Mouse (Mus musculus): ENCODE measurements around the gene Ppif. TPM values are rescaled to one million over a fixed set of nuclear protein-coding genes. Genes with fewer than 3 reads are reported as not detected.
A peak's percentile ranks its signal among the peaks of the same experiment; 100 is the strongest.

The Ppif gene
- polyA plus RNA-seq, 1 experiment from 2014 or later: 28.4 TPM

DNA sequence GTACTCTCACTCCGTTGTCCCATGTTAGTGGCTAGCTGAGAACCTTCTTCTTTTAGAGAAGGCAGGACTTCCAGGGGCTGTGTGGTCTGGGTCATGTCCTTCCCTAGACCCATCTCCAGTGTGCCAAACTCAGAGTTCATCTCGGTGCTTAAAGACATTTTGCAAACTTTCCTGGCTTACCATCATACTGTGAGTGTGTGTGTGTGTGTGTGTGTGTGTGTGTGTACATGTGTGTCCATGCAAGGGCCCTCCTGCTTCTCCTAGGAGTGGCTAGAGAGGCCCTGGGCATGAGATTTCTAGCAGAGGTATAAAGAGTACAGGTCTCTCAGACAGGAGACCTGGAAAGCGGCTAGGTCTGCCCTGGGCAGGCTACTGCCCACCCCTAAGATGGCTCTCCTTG, 42.2 kb downstream of the Ppif start:
- Histone ChIP-seq H3K27ac (replicated peaks; ENCODE audit: low read depth, low read length) (peak overlapping the region; percentile 72), H3K36me3 (ENCODE audit: control insufficient read depth, insufficient read depth, low read length) (peaks cover 10% of the 10 kb centered on the region; the same call in 1 of the 2 replicates), H3K27me3 (replicated peaks; ENCODE audit: control insufficient read depth, insufficient read depth, low read length) (no peaks in the 10 kb centered on the region), H3K4me2 (ENCODE audit: low read depth, low read length) (no peak overlapping the region), H3K9me3 (ENCODE audit: control insufficient read depth, low read length) (no peaks in the 10 kb centered on the region), H3K4me1 (ENCODE audit: control insufficient read depth, insufficient read depth, low read length) (peaks cover 60% of the 10 kb centered on the region), H3K9ac (ENCODE audit: low read depth, low read length) (no peak overlapping the region), H3K4me3 (ENCODE audit: low read depth, low read length) (no peak overlapping the region)
- DNase-seq (ENCODE audit: low spot score) (no peak), ATAC-seq (ENCODE audit: low read depth) (no peak)
- 65% methylated on average over 3 of the region's 3 CpGs for WGBS

DNA sequence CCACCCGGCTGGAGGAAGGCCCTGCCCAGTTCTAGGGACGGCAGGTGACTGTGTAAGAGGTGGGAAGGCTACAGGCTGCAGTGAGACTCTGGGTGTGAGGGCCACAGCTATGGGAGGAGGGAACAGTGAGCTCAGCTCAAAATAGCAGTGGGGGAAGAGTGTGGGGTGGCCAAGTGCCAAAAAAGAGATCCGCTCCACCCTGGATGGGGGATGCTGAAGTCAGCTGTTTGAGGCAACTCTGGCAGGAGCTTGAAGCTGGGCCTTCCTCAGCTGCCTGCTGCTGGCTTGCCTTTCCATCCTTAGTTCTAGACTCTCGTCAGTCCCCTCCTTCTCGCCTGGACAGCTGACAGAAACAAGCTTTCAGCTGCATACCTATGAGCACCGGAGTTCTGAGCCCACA, 42.6 kb downstream of the Ppif start:
- WGBS: 23% methylated on average over 6 of the region's 6 CpGs
- Histone ChIP-seq H3K4me2 (ENCODE audit: low read depth, low read length) (no peak overlapping the region), H3K27ac (replicated peaks; ENCODE audit: low read depth, low read length) (peak overlapping the region; percentile 72), H3K4me3 (ENCODE audit: low read depth, low read length) (no peak overlapping the region), H3K36me3 (ENCODE audit: control insufficient read depth, insufficient read depth, low read length) (peaks cover 10% of the 10 kb centered on the region; the same call in 1 of the 2 replicates), H3K9ac (ENCODE audit: low read depth, low read length) (no peak overlapping the region), H3K27me3 (replicated peaks; ENCODE audit: control insufficient read depth, insufficient read depth, low read length) (no peaks in the 10 kb centered on the region), H3K4me1 (ENCODE audit: control insufficient read depth, insufficient read depth, low read length) (peaks cover 60% of the 10 kb centered on the region), H3K9me3 (ENCODE audit: control insufficient read depth, low read length) (no peaks in the 10 kb centered on the region)
- DNase-seq (ENCODE audit: low spot score): peak; percentile 96
- peak; percentile 83 for ATAC-seq (ENCODE audit: low read depth)

DNA sequence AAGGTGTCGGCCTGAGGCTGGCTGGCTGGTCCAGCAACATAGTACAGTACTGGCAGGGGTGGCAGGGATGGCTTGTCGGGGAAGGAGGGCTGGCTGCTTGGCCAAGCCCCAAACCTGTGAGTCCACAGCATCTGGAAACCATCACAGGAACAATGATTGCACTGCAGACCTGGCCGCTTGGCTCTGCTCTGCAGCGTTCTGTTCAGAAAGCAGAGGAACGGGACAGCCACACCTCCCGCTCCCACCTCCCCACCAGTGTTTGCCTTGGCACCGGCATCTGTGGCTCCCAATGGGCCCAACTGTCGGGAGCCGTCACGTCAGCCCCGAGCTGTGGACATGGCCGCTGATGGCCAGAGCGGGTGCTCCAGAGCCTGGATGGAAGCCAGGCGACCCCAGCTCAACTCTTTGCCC, 44.6 kb downstream of the Ppif start:
- Histone ChIP-seq H3K4me1 (ENCODE audit: control insufficient read depth, insufficient read depth, low read length) (peaks cover 60% of the 10 kb centered on the region), H3K36me3 (ENCODE audit: control insufficient read depth, insufficient read depth, low read length) (peaks cover 10% of the 10 kb centered on the region; the same call in 1 of the 2 replicates), H3K27me3 (replicated peaks; ENCODE audit: control insufficient read depth, insufficient read depth, low read length) (no peaks in the 10 kb centered on the region), H3K9me3 (ENCODE audit: control insufficient read depth, low read length) (no peaks in the 10 kb centered on the region), H3K9ac (ENCODE audit: low read depth, low read length) (peak overlapping the region; percentile 40; the same call in 1 of the 2 replicates), H3K27ac (replicated peaks; ENCODE audit: low read depth, low read length) (peak overlapping the region; percentile 72), H3K4me3 (ENCODE audit: low read depth, low read length) (no peak overlapping the region), H3K4me2 (ENCODE audit: low read depth, low read length) (no peak overlapping the region)
- 21% methylated on average over 14 of the region's 14 CpGs for WGBS
- DNase-seq (ENCODE audit: low spot score) (peak; percentile 86), ATAC-seq (ENCODE audit: low read depth) (peak; percentile 53)

DNA sequence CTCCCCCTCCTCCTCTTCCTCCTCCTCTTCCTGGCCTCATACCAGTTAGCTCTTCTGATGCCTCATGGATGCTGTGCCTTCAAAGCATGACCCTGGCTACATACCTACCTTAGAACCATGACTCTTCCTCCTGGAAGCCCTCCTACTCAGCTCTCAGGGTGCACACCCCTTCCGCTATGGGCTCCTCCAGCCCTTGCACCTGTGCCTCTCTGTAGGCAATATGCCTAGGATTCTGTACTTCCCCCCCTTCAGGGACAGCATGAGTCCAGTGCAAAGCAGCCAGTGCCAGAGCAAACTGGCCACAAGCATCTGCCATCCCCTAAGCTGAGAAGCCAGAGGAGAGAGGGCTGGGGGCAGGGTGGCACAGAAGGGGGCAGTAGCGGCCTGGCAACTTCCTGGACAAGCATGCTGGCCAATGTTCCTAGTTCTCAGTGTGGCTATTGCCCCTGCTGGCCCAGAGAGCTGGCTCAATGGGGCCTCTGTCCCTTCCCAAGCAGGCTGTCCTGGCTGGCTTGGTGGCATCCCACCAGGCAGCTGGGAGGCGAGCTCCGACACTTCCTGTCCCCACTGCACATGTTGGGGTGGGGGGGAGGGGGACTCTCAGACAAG, 46.1 kb downstream of the Ppif start:
- Histone ChIP-seq H3K4me1 (ENCODE audit: control insufficient read depth, insufficient read depth, low read length) (peaks cover 51% of the 10 kb centered on the region), H3K4me3 (ENCODE audit: low read depth, low read length) (no peak overlapping the region), H3K27me3 (replicated peaks; ENCODE audit: control insufficient read depth, insufficient read depth, low read length) (no peaks in the 10 kb centered on the region), H3K27ac (replicated peaks; ENCODE audit: low read depth, low read length) (no peak overlapping the region), H3K36me3 (ENCODE audit: control insufficient read depth, insufficient read depth, low read length) (peaks cover 10% of the 10 kb centered on the region; the same call in 1 of the 2 replicates), H3K9ac (ENCODE audit: low read depth, low read length) (no peak overlapping the region), H3K4me2 (ENCODE audit: low read depth, low read length) (no peak overlapping the region), H3K9me3 (ENCODE audit: control insufficient read depth, low read length) (no peaks in the 10 kb centered on the region)
- no peak for ATAC-seq (ENCODE audit: low read depth)
- 74% methylated on average over 4 of the region's 4 CpGs for WGBS
- DNase-seq (ENCODE audit: low spot score): no peak

DNA sequence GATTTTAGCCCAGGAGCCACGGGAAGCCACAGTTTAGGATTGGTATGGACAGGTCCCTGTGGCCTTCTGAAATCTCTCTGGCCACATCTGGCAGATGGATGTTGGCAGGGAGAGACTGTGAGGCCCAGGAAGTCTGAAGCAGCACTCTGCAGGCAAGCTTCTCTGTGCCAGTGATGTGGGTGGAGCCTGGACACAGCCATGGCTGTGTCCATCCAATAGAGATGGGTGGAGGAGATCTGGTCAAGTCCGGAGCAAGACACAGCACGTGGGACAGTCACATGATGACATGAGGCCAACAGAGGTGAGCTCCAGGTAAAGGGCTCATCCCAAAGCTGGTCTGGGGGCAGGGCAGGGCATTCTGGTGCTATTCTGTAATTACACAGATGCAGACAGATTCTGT, 47.3 kb downstream of the Ppif start:
- ATAC-seq (ENCODE audit: low read depth) (no peak), DNase-seq (ENCODE audit: low spot score) (no peak)
- Histone ChIP-seq H3K4me2 (ENCODE audit: low read depth, low read length) (no peak overlapping the region), H3K27ac (replicated peaks; ENCODE audit: low read depth, low read length) (no peak overlapping the region), H3K4me3 (ENCODE audit: low read depth, low read length) (no peak overlapping the region), H3K9ac (ENCODE audit: low read depth, low read length) (no peak overlapping the region), H3K27me3 (replicated peaks; ENCODE audit: control insufficient read depth, insufficient read depth, low read length) (no peaks in the 10 kb centered on the region), H3K36me3 (ENCODE audit: control insufficient read depth, insufficient read depth, low read length) (peaks cover 14% of the 10 kb centered on the region; the same call in 1 of the 2 replicates), H3K9me3 (ENCODE audit: control insufficient read depth, low read length) (no peaks in the 10 kb centered on the region), H3K4me1 (ENCODE audit: control insufficient read depth, insufficient read depth, low read length) (peaks cover 39% of the 10 kb centered on the region)
- WGBS: 71% methylated on average over 3 of the region's 3 CpGs

DNA sequence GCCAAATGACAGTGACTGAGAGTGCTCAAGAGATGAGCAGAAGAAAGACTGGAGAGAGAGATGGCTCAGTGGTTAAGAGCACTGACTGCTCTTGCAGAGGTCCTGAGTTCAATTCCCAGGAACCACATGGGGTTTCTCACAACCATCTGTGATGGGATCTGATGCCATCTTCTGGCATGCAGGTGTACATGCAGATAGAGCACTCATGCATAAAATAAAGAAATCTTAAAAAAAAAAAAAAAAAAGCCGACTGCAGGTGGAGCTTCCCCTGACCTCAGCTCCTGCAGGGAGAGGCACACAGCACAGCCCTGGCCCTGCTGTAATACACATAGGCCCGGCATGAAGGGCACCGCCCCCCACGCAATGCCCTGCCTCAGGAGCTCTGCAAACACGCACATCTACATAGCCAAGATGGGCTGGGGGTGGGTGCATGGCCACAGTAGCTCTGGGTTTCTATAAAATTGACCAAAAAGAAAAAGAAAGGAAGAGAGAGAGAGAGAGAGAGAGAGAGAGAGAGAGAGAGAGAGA, 48.0 kb downstream of the Ppif start:
- H3K4me3 ChIP-seq (ENCODE audit: low read depth, low read length): no peak overlapping the region
- H3K36me3 ChIP-seq (ENCODE audit: control insufficient read depth, insufficient read depth, low read length): peaks cover 21% of the 10 kb centered on the region; the same call in 1 of the 2 replicates
- H3K9me3 ChIP-seq (ENCODE audit: control insufficient read depth, low read length): no peaks in the 10 kb centered on the region
- no peak overlapping the region for H3K4me2 ChIP-seq (ENCODE audit: low read depth, low read length)
- no peaks in the 10 kb centered on the region for H3K27me3 ChIP-seq (replicated peaks; ENCODE audit: control insufficient read depth, insufficient read depth, low read length)
- H3K4me1 ChIP-seq (ENCODE audit: control insufficient read depth, insufficient read depth, low read length): peaks cover 32% of the 10 kb centered on the region
- 59% methylated on average over 5 of the region's 5 CpGs for WGBS
- DNase-seq (ENCODE audit: low spot score) (no peak), ATAC-seq (ENCODE audit: low read depth) (no peak)
- H3K9ac ChIP-seq (ENCODE audit: low read depth, low read length): no peak overlapping the region
- H3K27ac ChIP-seq (replicated peaks; ENCODE audit: low read depth, low read length): no peak overlapping the region

DNA sequence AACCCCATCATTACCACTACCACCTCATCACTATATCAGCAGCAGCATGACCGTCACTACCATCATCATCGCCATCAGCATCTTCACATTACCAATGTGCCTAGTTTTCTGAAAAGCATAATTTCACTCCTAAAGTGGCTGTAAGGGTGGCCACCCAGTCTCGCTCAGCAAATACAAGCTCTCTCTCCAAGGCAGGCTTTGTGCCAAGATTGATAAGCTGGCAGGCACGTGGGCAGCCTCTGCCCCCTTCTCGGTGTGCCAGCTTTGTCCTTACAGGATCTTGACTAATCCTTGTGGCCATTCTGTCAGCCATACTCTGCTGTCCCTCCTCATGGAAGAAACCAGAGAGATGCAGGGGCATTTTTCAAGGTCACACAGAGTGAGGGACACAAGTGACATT, 49.0 kb downstream of the Ppif start:
- peaks cover 22% of the 10 kb centered on the region for H3K4me1 ChIP-seq (ENCODE audit: control insufficient read depth, insufficient read depth, low read length)
- H3K36me3 ChIP-seq (ENCODE audit: control insufficient read depth, insufficient read depth, low read length): peaks cover 17% of the 10 kb centered on the region; the same call in 1 of the 2 replicates
- H3K27me3 ChIP-seq (replicated peaks; ENCODE audit: control insufficient read depth, insufficient read depth, low read length): no peaks in the 10 kb centered on the region
- H3K4me3 ChIP-seq (ENCODE audit: low read depth, low read length): no peak overlapping the region
- WGBS: 94% methylated on average over 5 of the region's 5 CpGs
- no peak for DNase-seq (ENCODE audit: low spot score)
- no peak overlapping the region for H3K4me2 ChIP-seq (ENCODE audit: low read depth, low read length)
- no peak overlapping the region for H3K27ac ChIP-seq (replicated peaks; ENCODE audit: low read depth, low read length)
- no peak overlapping the region for H3K9ac ChIP-seq (ENCODE audit: low read depth, low read length)
- no peak for ATAC-seq (ENCODE audit: low read depth)
- no peaks in the 10 kb centered on the region for H3K9me3 ChIP-seq (ENCODE audit: control insufficient read depth, low read length)

DNA sequence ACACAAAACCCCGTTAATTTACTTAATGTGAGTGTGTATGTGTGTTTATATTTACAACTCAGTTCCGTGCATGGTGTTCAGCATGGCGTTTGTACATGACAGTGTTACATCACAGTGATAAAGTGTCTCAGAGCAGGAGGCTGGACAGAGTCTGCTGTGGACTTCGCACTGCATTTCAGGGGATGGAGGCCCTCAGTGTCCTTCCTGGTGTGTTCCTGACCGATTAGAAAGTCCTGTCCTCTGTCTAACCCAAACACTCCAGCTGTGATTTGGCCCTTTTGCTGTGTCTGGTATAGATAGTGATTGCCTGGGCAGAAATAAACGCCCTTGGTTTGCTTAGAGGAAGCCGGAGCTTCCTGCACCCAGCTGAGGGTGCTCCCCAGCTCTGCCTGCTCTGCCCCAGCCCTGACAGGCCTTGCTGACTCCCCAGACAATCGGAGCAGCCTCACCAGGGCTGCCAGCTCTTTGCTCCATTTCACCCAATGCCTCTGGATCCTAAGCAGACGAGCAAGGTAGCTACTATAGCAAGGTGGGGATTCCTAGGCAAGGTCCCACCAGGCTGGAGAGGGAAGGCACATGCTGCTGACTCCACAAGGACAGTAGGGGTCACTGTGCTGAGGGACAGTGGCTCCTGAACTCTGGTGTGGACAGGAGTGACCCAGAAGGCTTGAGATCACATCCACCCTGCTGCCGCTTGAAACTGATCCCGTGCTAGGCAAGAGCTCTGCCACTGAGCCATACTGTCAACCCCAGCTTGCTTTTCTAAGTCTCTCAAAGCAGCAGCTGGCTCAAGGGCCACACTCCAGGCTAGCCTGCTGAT, 51.6 kb downstream of the Ppif start:
- Histone ChIP-seq H3K9me3 (ENCODE audit: control insufficient read depth, low read length) (no peaks in the 10 kb centered on the region), H3K4me1 (ENCODE audit: control insufficient read depth, insufficient read depth, low read length) (peaks cover 19% of the 10 kb centered on the region), H3K4me2 (ENCODE audit: low read depth, low read length) (no peak overlapping the region), H3K9ac (ENCODE audit: low read depth, low read length) (no peak overlapping the region), H3K27ac (replicated peaks; ENCODE audit: low read depth, low read length) (no peak overlapping the region), H3K4me3 (ENCODE audit: low read depth, low read length) (no peak overlapping the region), H3K27me3 (replicated peaks; ENCODE audit: control insufficient read depth, insufficient read depth, low read length) (no peaks in the 10 kb centered on the region), H3K36me3 (ENCODE audit: control insufficient read depth, insufficient read depth, low read length) (peaks cover 20% of the 10 kb centered on the region; the same call in 1 of the 2 replicates)
- DNase-seq (ENCODE audit: low spot score) (no peak), ATAC-seq (ENCODE audit: low read depth) (no peak)
- 68% methylated on average over 11 of the region's 11 CpGs for WGBS

Measured in embryonic facial prominence, embryonic 14.5 days (tissue).